Mouse (Mus musculus) bone marrow, adult 2 months (tissue): Measurements from ENCODE around the gene March1.

Source experiments
- CTCF ChIP-seq: fragments of 200-500 bp; IDR thresholded peaks from 2 replicates; pipeline ENCODE4 v1.5.1; 2011; ENCODE audit warnings: low read length, control low read depth; ENCODE audit not compliant: control insufficient read depth, insufficient read depth
- POLR2A ChIP-seq: fragments of 200-500 bp; IDR thresholded peaks from 2 replicates; pipeline ENCODE4 v1.6.1; 2011; ENCODE audit warnings: low read depth, mild to moderate bottlenecking, control low read depth, low read length, borderline replicate concordance; ENCODE audit not compliant: control insufficient read depth

GRCm38 (mm10) chr8:66442778-66443177 is 825.1 kb downstream of the March1 start:
- TF ChIP-seq POLR2A (no peak), CTCF (no peak)
